Mouse (Mus musculus) embryonic facial prominence, embryonic 13.5 days (tissue): ENCODE measurements around the gene Xdh. TPM values are rescaled to one million over a fixed set of nuclear protein-coding genes. Genes with fewer than 3 reads are reported as not detected.
A peak's percentile ranks its signal among the peaks of the same experiment; 100 is the strongest.

Experiments
- ATAC-seq: fragments of 200-750 bp; cut with Nextera tagmentation; 2 replicates; pipeline ENCODE4 v1.8.0; 2017; ENCODE audit warnings: low read depth; ENCODE audit not compliant: insufficient number of reproducible peaks, insufficient read depth, low FRiP score, low TSS enrichment
- H3K27ac ChIP-seq: fragments of 300-500 bp; sonication (generic); 2 replicates; pipeline ENCODE4 v1.5.1; 2015; ENCODE audit warnings: moderate library complexity, mild to moderate bottlenecking, inconsistent platforms
- H3K27me3 ChIP-seq: fragments of 300-500 bp; sonication (generic); 2 replicates; pipeline ENCODE4 v1.6.1; 2015; ENCODE audit warnings: mild to moderate bottlenecking, inconsistent platforms
- H3K36me3 ChIP-seq: fragments of 300-500 bp; sonication (generic); 2 replicates; pipeline ENCODE4 v1.6.1; 2015; ENCODE audit warnings: mild to moderate bottlenecking, inconsistent platforms
- H3K4me1 ChIP-seq: fragments of 300-500 bp; sonication (generic); 2 replicates; pipeline ENCODE4 v1.6.1; 2015; ENCODE audit warnings: inconsistent platforms
- H3K4me2 ChIP-seq: fragments of 300-500 bp; sonication (generic); 2 replicates; pipeline ENCODE4 v1.6.1; 2015; ENCODE audit warnings: moderate library complexity, mild to moderate bottlenecking, inconsistent platforms
- H3K4me3 ChIP-seq: fragments of 300-500 bp; sonication (generic); 2 replicates; pipeline ENCODE4 v1.5.1; 2015; ENCODE audit warnings: mild to moderate bottlenecking, inconsistent platforms
- H3K9ac ChIP-seq: fragments of 300-500 bp; sonication (generic); 2 replicates; pipeline ENCODE4 v1.6.1; 2015; ENCODE audit warnings: mild to moderate bottlenecking, inconsistent platforms
- H3K9me3 ChIP-seq: fragments of 300-500 bp; sonication (generic); 2 replicates; pipeline ENCODE4 v1.6.1; 2016; ENCODE audit warnings: inconsistent platforms
- whole genome bisulfite sequencing: fragments of 180-500 bp; shearing (Covaris S2); methylation state at CpG from one replicate; pipeline ENCODE4 v1.1.7; 2015; ENCODE audit warnings: mixed read lengths; 5-methylcytosine and 5-hydroxymethylcytosine counted together
- polyA plus RNA-seq: library from polyadenylated mRNA; unstranded; fragments of >200 nt; fragmentation: Nextera tagmentation; extraction: Ambion mirVana; gene quantifications from 2 replicates; pipeline ENCODE4 v1.2.1, GENCODE M21; 2015

Gene Xdh
- polyA plus RNA-seq, 1 experiment from 2014 or later: 0.59 TPM

- no peak overlapping the region for H3K9ac ChIP-seq
- no peak overlapping the region for H3K4me3 ChIP-seq
- no peak for ATAC-seq
- no peak overlapping the region for H3K27ac ChIP-seq
- H3K9me3 ChIP-seq: no peaks in the 10 kb centered on the region
- H3K4me2 ChIP-seq: no peak overlapping the region
- H3K27me3 ChIP-seq: no peaks in the 10 kb centered on the region
- H3K4me1 ChIP-seq: peaks cover 12% of the 10 kb centered on the region; the same call in 1 of the 2 replicates
- 89% methylated on average over 9 of the region's 9 CpGs for WGBS
- no peaks in the 10 kb centered on the region for H3K36me3 ChIP-seq
Measured at GRCm38 (mm10) chr17:73964856-73965255, 14.9 kb upstream of the Xdh start.

- no peak overlapping the region for H3K9ac ChIP-seq
- no peaks in the 10 kb centered on the region for H3K27me3 ChIP-seq
- H3K36me3 ChIP-seq: no peaks in the 10 kb centered on the region
- H3K4me1 ChIP-seq: peaks cover 12% of the 10 kb centered on the region; the same call in 1 of the 2 replicates
- H3K27ac ChIP-seq: 0 out of 2 replicates have a peak overlapping the region, but pooled peaks have one; percentile 51
- WGBS: 36% methylated on average over 2 of the region's 2 CpGs
- no peaks in the 10 kb centered on the region for H3K9me3 ChIP-seq
- no peak for ATAC-seq
- no peak overlapping the region for H3K4me3 ChIP-seq
- H3K4me2 ChIP-seq: no peak overlapping the region
Measured at GRCm38 (mm10) chr17:73962628-73963043, 12.6 kb upstream of the Xdh start.

GRCm38 (mm10) chr17:73961801-73962403 is 11.9 kb upstream of the Xdh start:
- Histone ChIP-seq H3K4me1 (peaks cover 12% of the 10 kb centered on the region; the same call in 1 of the 2 replicates), H3K4me3 (no peak overlapping the region), H3K4me2 (no peak overlapping the region), H3K9ac (no peak overlapping the region), H3K27me3 (no peaks in the 10 kb centered on the region), H3K9me3 (no peaks in the 10 kb centered on the region), H3K36me3 (no peaks in the 10 kb centered on the region), H3K27ac (peak overlapping the region; percentile 51; the same call in 1 of the 2 replicates)
- no peak for ATAC-seq
- 82% methylated on average over 1 of the region's 1 CpGs for WGBS

GRCm38 (mm10) chr17:73960745-73961144 is 10.7 kb upstream of the Xdh start:
- Histone ChIP-seq H3K36me3 (no peaks in the 10 kb centered on the region), H3K4me2 (no peak overlapping the region), H3K9ac (no peak overlapping the region), H3K4me1 (peaks cover 12% of the 10 kb centered on the region; the same call in 1 of the 2 replicates), H3K9me3 (no peaks in the 10 kb centered on the region), H3K4me3 (no peak overlapping the region), H3K27ac (no peak overlapping the region), H3K27me3 (no peaks in the 10 kb centered on the region)
- WGBS: 85% methylated on average over 4 of the region's 4 CpGs
- ATAC-seq: no peak

GRCm38 (mm10) chr17:73952103-73952521 is 2.1 kb upstream of the Xdh start:
- WGBS: 74% methylated on average over 4 of the region's 4 CpGs
- no peak for ATAC-seq
- Histone ChIP-seq H3K4me3 (no peak overlapping the region), H3K9ac (no peak overlapping the region), H3K4me2 (no peak overlapping the region), H3K27me3 (no peaks in the 10 kb centered on the region), H3K9me3 (no peaks in the 10 kb centered on the region), H3K27ac (no peak overlapping the region), H3K36me3 (no peaks in the 10 kb centered on the region), H3K4me1 (0 out of 2 replicates have a peak, but pooled peaks cover 6% of the 10 kb centered on the region)

- Histone ChIP-seq H3K27me3 (no peaks in the 10 kb centered on the region), H3K36me3 (no peaks in the 10 kb centered on the region), H3K4me3 (no peak overlapping the region), H3K4me2 (no peak overlapping the region), H3K27ac (no peak overlapping the region), H3K9ac (no peak overlapping the region), H3K4me1 (0 out of 2 replicates have a peak, but pooled peaks cover 6% of the 10 kb centered on the region), H3K9me3 (no peaks in the 10 kb centered on the region)
- WGBS: 85% methylated on average over 5 of the region's 5 CpGs
- ATAC-seq: no peak
Measured at GRCm38 (mm10) chr17:73950970-73951369, 974 bp upstream of the Xdh start.

- Histone ChIP-seq H3K27me3 (no peaks in the 10 kb centered on the region), H3K4me1 (0 out of 2 replicates have a peak, but pooled peaks cover 6% of the 10 kb centered on the region), H3K9me3 (no peaks in the 10 kb centered on the region), H3K36me3 (no peaks in the 10 kb centered on the region), H3K4me3 (no peak overlapping the region), H3K4me2 (no peak overlapping the region), H3K27ac (no peak overlapping the region), H3K9ac (no peak overlapping the region)
- WGBS: 49% methylated on average over 4 of the region's 4 CpGs
- ATAC-seq: no peak
Measured at GRCm38 (mm10) chr17:73949498-73949897, 498 bp downstream of the Xdh start.

GRCm38 (mm10) chr17:73948801-73949200 is 1.2 kb downstream of the Xdh start:
- Histone ChIP-seq H3K27me3 (no peaks in the 10 kb centered on the region), H3K4me2 (no peak overlapping the region), H3K9me3 (no peaks in the 10 kb centered on the region), H3K4me3 (no peak overlapping the region), H3K4me1 (0 out of 2 replicates have a peak, but pooled peaks cover 6% of the 10 kb centered on the region), H3K27ac (no peak overlapping the region), H3K9ac (no peak overlapping the region), H3K36me3 (no peaks in the 10 kb centered on the region)
- 76% methylated on average over 2 of the region's 2 CpGs for WGBS
- ATAC-seq: no peak

GRCm38 (mm10) chr17:73948039-73948438 is 2.0 kb downstream of the Xdh start:
- WGBS: 85% methylated on average over 3 of the region's 3 CpGs
- no peak for ATAC-seq

GRCm38 (mm10) chr17:73946856-73947255 is 3.1 kb downstream of the Xdh start:
- Histone ChIP-seq H3K27ac (no peak overlapping the region), H3K4me3 (no peak overlapping the region), H3K36me3 (no peaks in the 10 kb centered on the region), H3K4me2 (no peak overlapping the region), H3K27me3 (no peaks in the 10 kb centered on the region), H3K9ac (no peak overlapping the region), H3K9me3 (no peaks in the 10 kb centered on the region), H3K4me1 (0 out of 2 replicates have a peak, but pooled peaks cover 6% of the 10 kb centered on the region)
- WGBS: 73% methylated on average over 5 of the region's 5 CpGs
- no peak for ATAC-seq

More at GRCm38 (mm10) chr17:73948039-73948438, 2.0 kb downstream of the Xdh start:
- H3K4me2 ChIP-seq: no peak overlapping the region
- no peaks in the 10 kb centered on the region for H3K9me3 ChIP-seq
- no peaks in the 10 kb centered on the region for H3K36me3 ChIP-seq
- no peak overlapping the region for H3K4me3 ChIP-seq
- no peaks in the 10 kb centered on the region for H3K27me3 ChIP-seq
- H3K4me1 ChIP-seq: 0 out of 2 replicates have a peak, but pooled peaks cover 6% of the 10 kb centered on the region
- H3K27ac ChIP-seq: no peak overlapping the region
- H3K9ac ChIP-seq: no peak overlapping the region

GRCm38 (mm10) chr17:73944661-73945060 is 5.3 kb downstream of the Xdh start:
- 79% methylated on average over 5 of the region's 5 CpGs for WGBS

GRCm38 (mm10) chr17:73942268-73942962 is 7.6 kb downstream of the Xdh start:
- H3K27me3 ChIP-seq: no peaks in the 10 kb centered on the region
- no peaks in the 10 kb centered on the region for H3K9me3 ChIP-seq
- no peak overlapping the region for H3K9ac ChIP-seq
- no peak overlapping the region for H3K4me3 ChIP-seq
- H3K4me1 ChIP-seq: no peaks in the 10 kb centered on the region
- no peak overlapping the region for H3K27ac ChIP-seq
- no peak for ATAC-seq
- no peak overlapping the region for H3K4me2 ChIP-seq
- 78% methylated on average over 3 of the region's 3 CpGs for WGBS
- no peaks in the 10 kb centered on the region for H3K36me3 ChIP-seq

More at GRCm38 (mm10) chr17:73944661-73945060, 5.3 kb downstream of the Xdh start:
- H3K4me1 ChIP-seq: 0 out of 2 replicates have a peak, but pooled peaks cover 2% of the 10 kb centered on the region
- no peaks in the 10 kb centered on the region for H3K27me3 ChIP-seq
- no peak overlapping the region for H3K4me2 ChIP-seq
- ATAC-seq: no peak
- H3K27ac ChIP-seq: no peak overlapping the region
- H3K4me3 ChIP-seq: no peak overlapping the region
- no peak overlapping the region for H3K9ac ChIP-seq
- no peaks in the 10 kb centered on the region for H3K36me3 ChIP-seq
- H3K9me3 ChIP-seq: no peaks in the 10 kb centered on the region
